Mouse (Mus musculus) neural tube, embryonic 14.5 days (tissue): ENCODE measurements at regions not wholly inside any gene's neighbourhood (a gene's known extent, or its start where the extent isn't known, plus 50 kb on each side); places are given as distances from the start of the nearest gene placed in this dataset.

Experiments used
- ATAC-seq: fragments of 200-750 bp; cut with Nextera tagmentation; 2 replicates; pipeline ENCODE4 v1.8.0; 2017; ENCODE audit warnings: low read depth, mild to moderate bottlenecking, moderate TSS enrichment, moderate library complexity
- H3K27ac ChIP-seq: fragments of 300-500 bp; sonication (generic); 2 replicates; pipeline ENCODE4 v1.5.1; 2014; ENCODE audit warnings: low read depth, mild to moderate bottlenecking, control low read depth, low read length, moderate library complexity, mixed read lengths
- H3K27me3 ChIP-seq: fragments of 300-500 bp; sonication (generic); 2 replicates; pipeline ENCODE4 v1.6.1; 2014; ENCODE audit warnings: low read length; ENCODE audit not compliant: control insufficient read depth, insufficient read depth
- H3K36me3 ChIP-seq: fragments of 300-500 bp; sonication (generic); 2 replicates; pipeline ENCODE4 v1.6.1; 2014; ENCODE audit warnings: low read length, mixed read lengths; ENCODE audit not compliant: control insufficient read depth, insufficient read depth
- H3K4me1 ChIP-seq: fragments of 300-500 bp; sonication (generic); 2 replicates; pipeline ENCODE4 v1.6.1; 2014; ENCODE audit warnings: low read length; ENCODE audit not compliant: control insufficient read depth, insufficient read depth
- H3K4me2 ChIP-seq: fragments of 300-500 bp; sonication (generic); 2 replicates; pipeline ENCODE4 v1.6.1; 2014; ENCODE audit warnings: mild to moderate bottlenecking, low read depth, low read length, control low read depth
- H3K4me3 ChIP-seq: fragments of 300-500 bp; sonication (generic); 2 replicates; pipeline ENCODE4 v1.5.1; 2014; ENCODE audit warnings: low read depth, low read length, control low read depth, mixed read lengths
- H3K9ac ChIP-seq: fragments of 300-500 bp; sonication (generic); replicated peaks from 2 replicates; pipeline ENCODE4 v1.6.1; 2014; ENCODE audit warnings: low read depth, mild to moderate bottlenecking, control low read depth, low read length, mixed read lengths
- H3K9me3 ChIP-seq: fragments of 300-500 bp; sonication (generic); 2 replicates; pipeline ENCODE4 v1.6.1; 2016; ENCODE audit warnings: low read length; ENCODE audit not compliant: control insufficient read depth
- WGBS: fragments of 180-500 bp; shearing (Covaris S2); extraction: QIAGEN DNeasy Blood & Tissue Kit; methylation state at CpG from one replicate; pipeline ENCODE4 v1.1.7; 2014; 5-methylcytosine and 5-hydroxymethylcytosine counted together

DNA sequence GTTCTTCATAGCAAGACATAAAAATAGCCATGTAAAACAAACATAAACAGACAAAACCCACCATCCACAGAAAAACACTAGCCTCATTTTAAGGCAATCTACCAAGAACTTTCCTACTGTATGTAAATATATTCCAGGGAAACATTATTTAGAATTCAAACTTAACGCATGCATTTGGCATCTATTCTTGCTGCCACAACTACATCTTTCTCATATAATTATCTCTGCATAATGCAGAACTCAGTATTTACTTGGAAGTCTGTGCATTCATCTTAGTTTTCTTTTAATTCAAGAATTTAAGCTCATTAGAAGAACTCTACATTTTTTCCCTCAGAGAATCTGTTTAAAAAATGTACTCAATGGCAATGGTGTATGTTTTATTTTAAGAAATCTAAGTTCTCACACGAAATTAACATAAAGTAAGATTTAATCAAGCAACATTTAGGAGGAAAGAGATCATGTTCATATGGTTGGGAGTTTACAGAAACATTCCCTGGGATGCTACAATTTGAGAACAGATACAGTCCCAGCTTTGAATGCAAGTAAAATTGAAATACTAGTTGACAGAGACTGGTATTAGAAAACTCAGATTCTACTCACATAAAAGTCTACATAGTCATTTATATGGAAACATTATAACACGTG, 1114.7 kb downstream of the Sorcs1 start:
- Histone ChIP-seq H3K9ac (no peak overlapping the region), H3K36me3 (no peaks in the 10 kb centered on the region)
- WGBS, result 75% methylated on average over 3 of the region's 3 CpGs

GRCm38 (mm10) chr19:49539445-49540407, 1138.7 kb downstream of the Sorcs1 start:
- Histone ChIP-seq H3K27ac (no peak overlapping the region), H3K27me3 (no peaks in the 10 kb centered on the region), H3K9ac (no peak overlapping the region), H3K9me3 (no peaks in the 10 kb centered on the region), H3K4me3 (no peak overlapping the region), H3K4me1 (no peaks in the 10 kb centered on the region), H3K36me3 (no peaks in the 10 kb centered on the region), H3K4me2 (no peak overlapping the region)
- ATAC-seq, result peak; percentile 34; the same call in 1 of the 2 replicates
- WGBS, result 40% methylated on average over 13 of the region's 13 CpGs

More for the DNA sequence above, 1114.7 kb downstream of the Sorcs1 start:
- no peaks in the 10 kb centered on the region for H3K4me1 ChIP-seq
- H3K27ac ChIP-seq, result no peak overlapping the region
- H3K4me3 ChIP-seq, result no peak overlapping the region
- ATAC-seq, result no peak
- H3K27me3 ChIP-seq, result no peaks in the 10 kb centered on the region
- H3K4me2 ChIP-seq, result no peak overlapping the region
- H3K9me3 ChIP-seq, result no peaks in the 10 kb centered on the region
